Mouse (Mus musculus) midbrain, embryonic 11.5 days (tissue): ENCODE measurements at regions not wholly inside any gene's neighbourhood (a gene's known extent, or its start where the extent isn't known, plus 50 kb on each side); places are given as distances from the start of the nearest gene placed in this dataset.
A peak's percentile ranks its signal among the peaks of the same experiment; 100 is the strongest.

Experiments
- ATAC-seq: fragments of 200-750 bp; cut with Nextera tagmentation; 2 replicates; pipeline ENCODE4 v1.8.0; 2017; ENCODE audit warnings: moderate TSS enrichment, moderate library complexity; ENCODE audit not compliant: low FRiP score
- DNase-seq: peaks from one replicate; pipeline ENCODE4 v3.0.0; 2015; ENCODE audit warnings: low spot score; ENCODE audit errors: missing footprints
- H3K27ac ChIP-seq: fragments of 300-500 bp; sonication (generic); 2 replicates; pipeline ENCODE4 v1.5.1; 2014; ENCODE audit warnings: low read depth, low read length
- H3K27me3 ChIP-seq: fragments of 300-500 bp; sonication (generic); 2 replicates; pipeline ENCODE4 v1.6.1; 2014; ENCODE audit warnings: mild to moderate bottlenecking, low read length, moderate library complexity, mixed read lengths; ENCODE audit not compliant: control insufficient read depth, insufficient read depth
- H3K36me3 ChIP-seq: fragments of 300-500 bp; sonication (generic); 2 replicates; pipeline ENCODE4 v1.6.1; 2014; ENCODE audit warnings: mild to moderate bottlenecking, low read length, moderate library complexity, mixed read lengths; ENCODE audit not compliant: control insufficient read depth, insufficient read depth
- H3K4me1 ChIP-seq: fragments of 300-500 bp; sonication (generic); 2 replicates; pipeline ENCODE4 v1.6.1; 2014; ENCODE audit warnings: low read length; ENCODE audit not compliant: control insufficient read depth, insufficient read depth
- H3K4me2 ChIP-seq: fragments of 300-500 bp; sonication (generic); 2 replicates; pipeline ENCODE4 v1.6.1; 2014; ENCODE audit warnings: mild to moderate bottlenecking, moderate library complexity
- H3K4me3 ChIP-seq: fragments of 300-500 bp; sonication (generic); 2 replicates; pipeline ENCODE4 v1.5.1; 2014; ENCODE audit warnings: low read depth, low read length
- H3K9ac ChIP-seq: fragments of 300-500 bp; sonication (generic); 2 replicates; pipeline ENCODE4 v1.6.1; 2014; ENCODE audit warnings: low read length
- H3K9me3 ChIP-seq: fragments of 300-500 bp; sonication (generic); 2 replicates; pipeline ENCODE4 v1.6.1; 2016; ENCODE audit warnings: low read length; ENCODE audit not compliant: control insufficient read depth
- WGBS: fragments of 180-500 bp; shearing (Covaris S2); extraction: QIAGEN DNeasy Blood & Tissue Kit; methylation state at CpG from one replicate; pipeline ENCODE4 v1.1.7; 2014; 5-methylcytosine and 5-hydroxymethylcytosine counted together

GRCm38 (mm10) chr7:129778842-129779421, 187.3 kb downstream of the Wdr11 start:
- H3K4me3 ChIP-seq: no peak overlapping the region
- H3K9me3 ChIP-seq: no peaks in the 10 kb centered on the region
- peak overlapping the region; percentile 9; the same call in 1 of the 2 replicates for H3K9ac ChIP-seq
- 39% methylated on average over 13 of the region's 13 CpGs for WGBS
- no peak overlapping the region for H3K4me2 ChIP-seq
- peak; percentile 50; the same call in 1 of the 2 replicates for ATAC-seq
- no peaks in the 10 kb centered on the region for H3K36me3 ChIP-seq
- no peak for DNase-seq
- no peak overlapping the region for H3K27ac ChIP-seq
- H3K4me1 ChIP-seq: peaks cover 16% of the 10 kb centered on the region
- peaks cover 5% of the 10 kb centered on the region for H3K27me3 ChIP-seq

- Histone ChIP-seq H3K9me3 (no peaks in the 10 kb centered on the region), H3K36me3 (no peaks in the 10 kb centered on the region), H3K4me2 (no peak overlapping the region), H3K27ac (no peak overlapping the region), H3K27me3 (peaks cover 7% of the 10 kb centered on the region), H3K9ac (no peak overlapping the region), H3K4me3 (no peak overlapping the region), H3K4me1 (peaks cover 11% of the 10 kb centered on the region)
- 75% methylated on average over 6 of the region's 6 CpGs for WGBS
- ATAC-seq (no peak), DNase-seq (no peak)
Measured at GRCm38 (mm10) chr7:129779939-129780338, 188.3 kb downstream of the Wdr11 start.

- Histone ChIP-seq H3K27me3 (peaks cover 16% of the 10 kb centered on the region), H3K36me3 (no peaks in the 10 kb centered on the region), H3K4me1 (peaks cover 11% of the 10 kb centered on the region), H3K4me3 (no peak overlapping the region), H3K4me2 (no peak overlapping the region), H3K9me3 (no peaks in the 10 kb centered on the region), H3K9ac (no peak overlapping the region), H3K27ac (no peak overlapping the region)
- WGBS: 75% methylated on average over 3 of the region's 3 CpGs
- no peak for ATAC-seq
- no peak for DNase-seq
Measured at GRCm38 (mm10) chr7:129781756-129782155, 190.1 kb downstream of the Wdr11 start.

GRCm38 (mm10) chr7:129784966-129785365, 193.3 kb downstream of the Wdr11 start:
- no peaks in the 10 kb centered on the region for H3K36me3 ChIP-seq
- H3K9me3 ChIP-seq: no peaks in the 10 kb centered on the region
- 90% methylated on average over 4 of the region's 4 CpGs for WGBS
- no peak for ATAC-seq
- H3K9ac ChIP-seq: no peak overlapping the region
- peaks cover 4% of the 10 kb centered on the region; the same call in 1 of the 2 replicates for H3K4me1 ChIP-seq
- H3K4me3 ChIP-seq: no peak overlapping the region
- no peak overlapping the region for H3K27ac ChIP-seq
- no peak for DNase-seq
- no peak overlapping the region for H3K4me2 ChIP-seq
- H3K27me3 ChIP-seq: peaks cover 19% of the 10 kb centered on the region

- Histone ChIP-seq H3K36me3 (no peaks in the 10 kb centered on the region), H3K9me3 (no peaks in the 10 kb centered on the region), H3K27ac (no peak overlapping the region), H3K4me2 (no peak overlapping the region), H3K27me3 (peaks cover 30% of the 10 kb centered on the region), H3K9ac (no peak overlapping the region), H3K4me3 (no peak overlapping the region), H3K4me1 (peaks cover 5% of the 10 kb centered on the region; the same call in 1 of the 2 replicates)
- DNase-seq (no peak), ATAC-seq (no peak)
- WGBS: 86% methylated on average over 2 of the region's 2 CpGs
Measured at GRCm38 (mm10) chr7:129787011-129787410, 195.3 kb downstream of the Wdr11 start.

- DNase-seq (no peak), ATAC-seq (no peak)
- H3K9me3 ChIP-seq: no peaks in the 10 kb centered on the region
- no peak overlapping the region for H3K4me2 ChIP-seq
- peaks cover 5% of the 10 kb centered on the region; the same call in 1 of the 2 replicates for H3K4me1 ChIP-seq
- peaks cover 34% of the 10 kb centered on the region for H3K27me3 ChIP-seq
- H3K36me3 ChIP-seq: no peaks in the 10 kb centered on the region
- H3K4me3 ChIP-seq: no peak overlapping the region
- 90% methylated on average over 2 of the region's 2 CpGs for WGBS
- no peak overlapping the region for H3K9ac ChIP-seq
- H3K27ac ChIP-seq: no peak overlapping the region
Measured at GRCm38 (mm10) chr7:129787736-129788135, 196.1 kb downstream of the Wdr11 start.

GRCm38 (mm10) chr7:129789461-129789860, 197.8 kb downstream of the Wdr11 start:
- ATAC-seq (peak; percentile 64), DNase-seq (peak; percentile 89)
- peaks cover 5% of the 10 kb centered on the region; the same call in 1 of the 2 replicates for H3K4me1 ChIP-seq
- H3K27me3 ChIP-seq: peaks cover 34% of the 10 kb centered on the region
- no peak overlapping the region for H3K4me2 ChIP-seq
- H3K4me3 ChIP-seq: no peak overlapping the region
- WGBS: 23% methylated on average over 6 of the region's 6 CpGs
- no peaks in the 10 kb centered on the region for H3K36me3 ChIP-seq
- H3K9me3 ChIP-seq: no peaks in the 10 kb centered on the region
- no peak overlapping the region for H3K27ac ChIP-seq
- H3K9ac ChIP-seq: no peak overlapping the region

- no peak overlapping the region for H3K9ac ChIP-seq
- H3K9me3 ChIP-seq: no peaks in the 10 kb centered on the region
- no peaks in the 10 kb centered on the region for H3K36me3 ChIP-seq
- H3K4me1 ChIP-seq: peaks cover 5% of the 10 kb centered on the region; the same call in 1 of the 2 replicates
- peaks cover 30% of the 10 kb centered on the region for H3K27me3 ChIP-seq
- WGBS: 65% methylated on average over 6 of the region's 6 CpGs
- H3K27ac ChIP-seq: no peak overlapping the region
- no peak overlapping the region for H3K4me3 ChIP-seq
- ATAC-seq: no peak
- no peak overlapping the region for H3K4me2 ChIP-seq
- no peak for DNase-seq
Measured at GRCm38 (mm10) chr7:129790590-129791449, 199.2 kb downstream of the Wdr11 start.

GRCm38 (mm10) chr7:129791450-129791820, 199.8 kb downstream of the Wdr11 start:
- ATAC-seq: no peak
- Histone ChIP-seq H3K36me3 (no peaks in the 10 kb centered on the region), H3K27me3 (peaks cover 26% of the 10 kb centered on the region), H3K9me3 (no peaks in the 10 kb centered on the region), H3K27ac (no peak overlapping the region), H3K4me2 (no peak overlapping the region), H3K4me3 (no peak overlapping the region), H3K9ac (no peak overlapping the region), H3K4me1 (peaks cover 5% of the 10 kb centered on the region; the same call in 1 of the 2 replicates)
- 91% methylated on average over 6 of the region's 6 CpGs for WGBS
- no peak for DNase-seq
